Mouse (Mus musculus): Measurements from ENCODE around the gene Shf. TPM values are rescaled to one million over a fixed set of nuclear protein-coding genes. Genes with fewer than 3 reads are reported as not detected.

Gene Shf
- polyA plus RNA-seq, 1 experiment, result 6.0 TPM

GRCm38 (mm10) chr2:122366706-122367105 is 2.3 kb downstream of the Shf start:
- Histone ChIP-seq H3K9ac (ENCODE audit: low read depth, poor library complexity, severe bottlenecking) (no peak overlapping the region), H3K4me3 (ENCODE audit: low read depth, low read length) (no peak overlapping the region), H3K36me3 (ENCODE audit: control insufficient read depth, insufficient read depth, low read length, poor library complexity, severe bottlenecking) (no peaks in the 10 kb centered on the region), H3K27me3 (ENCODE audit: control insufficient read depth, insufficient read depth, low read length, poor library complexity, severe bottlenecking) (no peaks in the 10 kb centered on the region), H3K27ac (ENCODE audit: insufficient read depth, low read length) (no peak overlapping the region), H3K4me1 (ENCODE audit: control insufficient read depth, insufficient read depth, low read length) (no peaks in the 10 kb centered on the region), H3K9me3 (replicated peaks; ENCODE audit: control insufficient read depth, insufficient read depth, low read length, poor library complexity, severe bottlenecking) (no peaks in the 10 kb centered on the region)
- TF ChIP-seq CTCF (IDR thresholded peaks at IDR 0.05; ENCODE audit: low read depth, low read length) (no peak), EP300 (IDR thresholded peaks at IDR 0.05; ENCODE audit: insufficient read depth, low read depth, low read length) (no peak), POLR2A (IDR thresholded peaks at IDR 0.05; ENCODE audit: insufficient read depth, low read length) (no peak)

DNA sequence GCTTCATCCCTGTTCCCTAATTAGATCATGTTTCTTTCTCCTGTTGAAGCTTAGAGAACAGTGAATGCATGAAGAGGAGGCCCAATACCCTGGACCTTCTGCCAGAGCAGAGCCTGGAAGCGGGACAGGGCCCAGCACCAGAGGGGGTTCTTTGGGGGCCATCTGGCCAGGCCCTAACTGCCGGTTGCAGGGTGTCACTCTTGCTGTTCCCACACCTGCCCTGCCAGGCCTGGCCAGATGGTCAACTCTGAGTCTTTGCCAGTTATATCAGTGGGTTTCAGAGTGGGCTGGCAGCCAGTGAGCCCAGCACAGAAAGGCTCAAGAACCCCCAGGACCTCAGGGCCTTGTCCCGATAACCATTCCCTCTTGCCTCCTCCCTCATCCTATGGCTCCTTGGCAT is 2.9 kb downstream of the Shf start:
- H3K9ac ChIP-seq (ENCODE audit: low read depth, poor library complexity, severe bottlenecking), result no peak overlapping the region
- H3K4me1 ChIP-seq (ENCODE audit: control insufficient read depth, insufficient read depth, low read length), result peaks cover 2% of the 10 kb centered on the region
- no peak overlapping the region for H3K27ac ChIP-seq (ENCODE audit: insufficient read depth, low read length)
- TF ChIP-seq CTCF (IDR thresholded peaks at IDR 0.05; ENCODE audit: low read depth, low read length), result no peak
- TF ChIP-seq POLR2A (IDR thresholded peaks at IDR 0.05; ENCODE audit: insufficient read depth, low read length), result no peak
- TF ChIP-seq EP300 (IDR thresholded peaks at IDR 0.05; ENCODE audit: insufficient read depth, low read depth, low read length), result no peak
- H3K9me3 ChIP-seq (replicated peaks; ENCODE audit: control insufficient read depth, insufficient read depth, low read length, poor library complexity, severe bottlenecking), result no peaks in the 10 kb centered on the region
- no peaks in the 10 kb centered on the region for H3K36me3 ChIP-seq (ENCODE audit: control insufficient read depth, insufficient read depth, low read length, poor library complexity, severe bottlenecking)
- no peaks in the 10 kb centered on the region for H3K27me3 ChIP-seq (ENCODE audit: control insufficient read depth, insufficient read depth, low read length, poor library complexity, severe bottlenecking)
- H3K4me3 ChIP-seq (ENCODE audit: low read depth, low read length), result no peak overlapping the region

DNA sequence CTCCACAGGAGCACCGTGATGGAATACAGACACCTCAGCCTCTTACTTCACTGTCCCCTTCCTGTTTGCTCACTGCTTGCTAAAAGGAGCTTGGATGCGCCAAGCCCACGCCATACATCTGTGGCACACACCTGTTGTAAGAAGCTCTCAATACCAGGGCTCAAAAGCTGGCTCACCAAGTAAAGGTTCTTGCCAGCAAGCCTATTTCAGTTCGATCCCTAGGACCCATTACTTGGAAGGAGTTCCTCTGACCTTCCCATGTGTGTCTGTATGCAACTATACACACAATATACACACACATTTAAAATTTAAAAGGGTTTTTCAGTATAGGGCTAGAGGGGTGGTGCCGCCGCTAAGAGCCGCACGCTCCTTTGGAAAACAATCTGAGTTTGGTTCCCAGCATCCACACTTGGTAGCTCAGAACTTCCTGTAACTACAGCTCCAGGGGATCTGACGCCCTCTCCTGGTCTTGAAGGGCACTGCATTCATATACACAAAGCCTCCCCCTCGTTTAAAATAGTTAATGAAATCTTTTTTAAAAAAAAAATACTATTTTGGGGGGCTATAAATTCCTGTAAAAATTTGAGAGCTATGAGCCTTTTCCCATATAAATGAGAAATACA is 3.6 kb downstream of the Shf start:
- H3K9me3 ChIP-seq (replicated peaks; ENCODE audit: control insufficient read depth, insufficient read depth, low read length, poor library complexity, severe bottlenecking), result no peaks in the 10 kb centered on the region
- H3K27me3 ChIP-seq (ENCODE audit: control insufficient read depth, insufficient read depth, low read length, poor library complexity, severe bottlenecking), result no peaks in the 10 kb centered on the region
- no peaks in the 10 kb centered on the region for H3K36me3 ChIP-seq (ENCODE audit: control insufficient read depth, insufficient read depth, low read length, poor library complexity, severe bottlenecking)
- no peak overlapping the region for H3K9ac ChIP-seq (ENCODE audit: low read depth, poor library complexity, severe bottlenecking)
- peaks cover 2% of the 10 kb centered on the region for H3K4me1 ChIP-seq (ENCODE audit: control insufficient read depth, insufficient read depth, low read length)
- no peak overlapping the region for H3K27ac ChIP-seq (ENCODE audit: insufficient read depth, low read length)
- TF ChIP-seq POLR2A (IDR thresholded peaks at IDR 0.05; ENCODE audit: insufficient read depth, low read length), result no peak
- TF ChIP-seq EP300 (IDR thresholded peaks at IDR 0.05; ENCODE audit: insufficient read depth, low read depth, low read length), result no peak
- peak; percentile 62 for TF ChIP-seq CTCF (IDR thresholded peaks at IDR 0.05; ENCODE audit: low read depth, low read length)
- no peak overlapping the region for H3K4me3 ChIP-seq (ENCODE audit: low read depth, low read length)

DNA sequence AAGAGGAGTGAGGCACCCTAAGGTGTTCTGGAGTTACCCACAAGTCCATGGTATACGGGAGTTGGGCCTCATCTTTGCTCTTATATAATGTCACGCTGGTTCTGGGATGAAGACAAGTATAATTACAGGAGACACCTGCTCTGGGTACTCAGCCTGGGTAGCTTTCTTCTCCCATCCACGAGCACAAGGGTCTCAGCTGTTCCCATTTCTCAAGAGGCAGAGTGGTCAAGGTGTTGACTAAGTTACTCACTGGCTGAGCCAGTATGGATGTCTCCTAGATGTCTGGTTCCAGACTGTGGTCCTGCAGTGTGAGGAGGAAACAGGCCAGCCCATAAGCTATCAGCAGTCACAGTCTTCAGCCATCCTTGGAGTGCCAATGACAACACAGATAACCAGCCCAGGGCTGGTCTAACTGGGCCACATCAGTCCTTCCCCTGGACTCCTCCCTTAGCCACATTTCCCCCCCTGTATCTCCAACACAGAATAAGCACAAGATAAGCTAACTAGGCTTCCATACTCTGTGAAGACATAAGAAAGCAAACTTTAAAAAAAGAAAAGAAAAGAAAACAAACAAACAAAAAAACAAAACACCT is 4.5 kb downstream of the Shf start:
- Histone ChIP-seq H3K27me3 (ENCODE audit: control insufficient read depth, insufficient read depth, low read length, poor library complexity, severe bottlenecking) (no peaks in the 10 kb centered on the region), H3K27ac (ENCODE audit: insufficient read depth, low read length) (no peak overlapping the region), H3K9ac (ENCODE audit: low read depth, poor library complexity, severe bottlenecking) (no peak overlapping the region), H3K36me3 (ENCODE audit: control insufficient read depth, insufficient read depth, low read length, poor library complexity, severe bottlenecking) (no peaks in the 10 kb centered on the region), H3K4me3 (ENCODE audit: low read depth, low read length) (no peak overlapping the region), H3K4me1 (ENCODE audit: control insufficient read depth, insufficient read depth, low read length) (peaks cover 4% of the 10 kb centered on the region), H3K9me3 (replicated peaks; ENCODE audit: control insufficient read depth, insufficient read depth, low read length, poor library complexity, severe bottlenecking) (no peaks in the 10 kb centered on the region)
- no peak for TF ChIP-seq POLR2A (IDR thresholded peaks at IDR 0.05; ENCODE audit: insufficient read depth, low read length)

DNA sequence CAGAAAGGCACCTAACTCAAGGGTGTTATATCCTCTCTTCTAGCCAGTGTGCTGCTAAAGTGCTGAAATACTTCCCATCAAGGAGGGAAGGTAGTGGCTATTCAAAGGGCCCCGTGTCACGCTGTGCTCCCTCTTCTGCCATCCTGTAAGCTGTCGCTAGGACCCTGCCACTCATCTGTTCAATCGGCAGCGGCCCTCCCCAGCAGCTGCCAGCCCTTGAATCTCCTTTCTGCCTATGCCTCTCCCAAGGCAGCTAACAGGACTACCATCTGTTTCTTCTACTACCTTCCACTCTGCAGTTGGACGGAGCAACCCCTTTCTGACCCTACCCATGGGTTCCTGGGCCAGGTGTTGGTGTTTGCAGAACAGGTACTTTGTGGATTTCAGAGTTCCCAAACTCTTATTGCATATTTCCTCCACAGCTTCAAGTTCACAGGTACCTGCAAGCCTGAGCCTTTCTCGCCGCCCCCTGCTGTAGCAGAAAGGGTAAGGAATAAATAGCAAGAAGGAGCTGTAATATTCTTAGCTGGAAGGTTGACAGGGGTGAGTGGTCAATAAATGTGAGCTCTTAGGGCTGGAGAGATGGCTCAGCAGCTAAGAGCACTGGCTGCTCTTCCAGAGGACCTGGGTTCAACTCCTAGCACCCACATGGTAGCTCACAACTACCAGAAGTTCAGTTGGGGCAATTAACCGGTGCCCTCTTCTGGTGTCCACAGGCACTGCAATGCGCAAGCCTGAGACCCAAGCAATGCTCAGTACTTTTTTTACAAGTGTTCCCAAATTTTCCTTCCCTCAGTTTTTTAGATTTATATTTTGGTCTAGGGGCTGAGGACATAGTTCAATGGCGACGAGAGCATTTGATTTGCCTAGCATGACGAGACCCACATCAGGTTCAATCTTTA is 6.1 kb downstream of the Shf start:
- no peaks in the 10 kb centered on the region for H3K36me3 ChIP-seq (ENCODE audit: control insufficient read depth, insufficient read depth, low read length, poor library complexity, severe bottlenecking)
- H3K27ac ChIP-seq (ENCODE audit: insufficient read depth, low read length), result no peak overlapping the region
- H3K9ac ChIP-seq (ENCODE audit: low read depth, poor library complexity, severe bottlenecking), result no peak overlapping the region
- peaks cover 4% of the 10 kb centered on the region for H3K4me1 ChIP-seq (ENCODE audit: control insufficient read depth, insufficient read depth, low read length)
- TF ChIP-seq CTCF (IDR thresholded peaks at IDR 0.05; ENCODE audit: low read depth, low read length) (peak; percentile 21), EP300 (IDR thresholded peaks at IDR 0.05; ENCODE audit: insufficient read depth, low read depth, low read length) (no peak)
- no peaks in the 10 kb centered on the region for H3K27me3 ChIP-seq (ENCODE audit: control insufficient read depth, insufficient read depth, low read length, poor library complexity, severe bottlenecking)
- no peaks in the 10 kb centered on the region for H3K9me3 ChIP-seq (replicated peaks; ENCODE audit: control insufficient read depth, insufficient read depth, low read length, poor library complexity, severe bottlenecking)
- no peak overlapping the region for H3K4me3 ChIP-seq (ENCODE audit: low read depth, low read length)
